Mouse (Mus musculus) forebrain, embryonic 14.5 days (tissue): ENCODE measurements around the gene Tnfaip8l2. TPM values are rescaled to one million over a fixed set of nuclear protein-coding genes. Genes with fewer than 3 reads are reported as not detected.
"Not testable (repeated sequence)": the region's sequence is repeated elsewhere in the genome, so short reads cannot be mapped to it uniquely, and the experiment has no call there.

Source experiments
- ATAC-seq: fragments of 200-750 bp; cut with Nextera tagmentation; 2 replicates; pipeline ENCODE4 v1.8.0; 2017; ENCODE audit warnings: mild to moderate bottlenecking, moderate library complexity
- DNase-seq: peaks from one replicate; pipeline ENCODE4 v3.0.0-alpha.2; 2015; ENCODE audit warnings: low spot score
- H3K27ac ChIP-seq: fragments of 300-500 bp; sonication (generic); 2 replicates; pipeline ENCODE4 v1.5.1; 2014; ENCODE audit warnings: low read depth, mild to moderate bottlenecking, control low read depth, low read length, moderate library complexity
- H3K27me3 ChIP-seq: fragments of 300-500 bp; sonication (generic); replicated peaks from 2 replicates; pipeline ENCODE4 v1.6.1; 2014; ENCODE audit warnings: low read length, control low read depth, mixed read lengths; ENCODE audit not compliant: control insufficient read depth, insufficient read depth
- H3K36me3 ChIP-seq: fragments of 300-500 bp; sonication (generic); 2 replicates; pipeline ENCODE4 v1.6.1; 2014; ENCODE audit warnings: low read length, control low read depth; ENCODE audit not compliant: control insufficient read depth, insufficient read depth
- H3K4me1 ChIP-seq: fragments of 300-500 bp; sonication (generic); 2 replicates; pipeline ENCODE4 v1.6.1; 2014; ENCODE audit warnings: antibody characterized with exemption, low read length, control low read depth; ENCODE audit not compliant: control insufficient read depth, insufficient read depth
- H3K4me2 ChIP-seq: fragments of 300-500 bp; sonication (generic); 2 replicates; pipeline ENCODE4 v1.6.1; 2014; ENCODE audit warnings: mild to moderate bottlenecking, control low read depth, low read length
- H3K4me3 ChIP-seq: fragments of 300-500 bp; sonication (generic); 2 replicates; pipeline ENCODE4 v1.5.1; 2014; ENCODE audit warnings: low read depth, low read length, control low read depth
- H3K9ac ChIP-seq: fragments of 300-500 bp; sonication (generic); 2 replicates; pipeline ENCODE4 v1.6.1; 2014; ENCODE audit warnings: mild to moderate bottlenecking, low read length, control low read depth, moderate library complexity
- H3K9me3 ChIP-seq: fragments of 300-500 bp; sonication (generic); replicated peaks from 2 replicates; pipeline ENCODE4 v1.6.1; 2016; ENCODE audit warnings: low read length, control low read depth, mixed read lengths; ENCODE audit not compliant: control insufficient read depth
- WGBS: fragments of 180-500 bp; shearing (Covaris S2); extraction: QIAGEN DNeasy Blood & Tissue Kit; methylation state at CpG from one replicate; pipeline ENCODE4 v1.1.7; 2014; 5-methylcytosine and 5-hydroxymethylcytosine counted together
- polyA plus RNA-seq: library from polyadenylated mRNA; unstranded; fragments of >200 nt; fragmentation: Nextera tagmentation; extraction: Ambion mirVana; gene quantifications from 2 replicates; pipeline ENCODE4 v1.2.1, GENCODE M21; 2014

Gene Tnfaip8l2
- polyA plus RNA-seq, 1 experiment from 2014 or later: 2.6 TPM

GRCm38 (mm10) chr3:95110911-95111726, 31.0 kb downstream of the Tnfaip8l2 start, which contains the start of gene Vps72:
Vps72 (plus strand) TSS chr3:95111022.
- ATAC-seq (peak; percentile 78), DNase-seq (peak; percentile 97)
- H3K27ac ChIP-seq: peak within 1 kb of the TSS; percentile 96
- H3K9ac ChIP-seq: peak within 1 kb of the TSS; percentile 82
- H3K4me1 ChIP-seq: peaks cover 8% of the 10 kb centered on the region
- no peaks in the 10 kb centered on the region for H3K9me3 ChIP-seq
- H3K4me3 ChIP-seq: peak within 1 kb of the TSS; percentile 67
- peaks cover 18% of the 10 kb centered on the region for H3K36me3 ChIP-seq
- WGBS: under 1% methylated on average over 53 of the region's 54 CpGs
- H3K27me3 ChIP-seq: no peaks in the 10 kb centered on the region
- peak within 1 kb of the TSS; percentile 48 for H3K4me2 ChIP-seq

- DNase-seq: peak; percentile 23
- Histone ChIP-seq H3K4me1 (peaks cover 18% of the 10 kb centered on the region), H3K9ac (no peak overlapping the region), H3K27ac (no peak overlapping the region), H3K36me3 (no peaks in the 10 kb centered on the region), H3K4me2 (no peak overlapping the region), H3K4me3 (no peak overlapping the region), H3K9me3 (no peaks in the 10 kb centered on the region), H3K27me3 (no peaks in the 10 kb centered on the region)
- WGBS: 66% methylated on average over 2 of the region's 2 CpGs
- no peak for ATAC-seq
Observed at GRCm38 (mm10) chr3:95107898-95108297, 34.3 kb downstream of the Tnfaip8l2 start.

GRCm38 (mm10) chr3:95107308-95107707, 34.9 kb downstream of the Tnfaip8l2 start:
- H3K27ac ChIP-seq, H3K27me3 ChIP-seq, H3K36me3 ChIP-seq, DNase-seq, H3K9me3 ChIP-seq, ATAC-seq: not testable (repeated sequence)
- Histone ChIP-seq H3K4me2 (peak overlapping the region; percentile 52), H3K9ac (0 out of 2 replicates have a peak overlapping the region, but pooled peaks have one; percentile 52), H3K4me1 (peaks cover 15% of the 10 kb centered on the region), H3K4me3 (peak overlapping the region; percentile 93)

GRCm38 (mm10) chr3:95106338-95107117, 35.6 kb downstream of the Tnfaip8l2 start, which contains the start of gene Pip5k1a:
Pip5k1a (minus strand) TSS chr3:95106930.
- peak within 1 kb of the TSS; percentile 76 for H3K27ac ChIP-seq
- peaks cover 10% of the 10 kb centered on the region for H3K4me1 ChIP-seq
- H3K4me3 ChIP-seq: peak within 1 kb of the TSS; percentile 93
- WGBS: under 1% methylated on average over 51 of the region's 51 CpGs
- H3K36me3 ChIP-seq: no peaks in the 10 kb centered on the region
- H3K9me3 ChIP-seq: no peaks in the 10 kb centered on the region
- ATAC-seq: peak; percentile 92
- H3K9ac ChIP-seq: peak within 1 kb of the TSS; percentile 92
- peak within 1 kb of the TSS; percentile 81 for H3K4me2 ChIP-seq
- DNase-seq: peak; percentile 100
- no peaks in the 10 kb centered on the region for H3K27me3 ChIP-seq

GRCm38 (mm10) chr3:95105586-95106337, 36.4 kb downstream of the Tnfaip8l2 start:
- no peaks in the 10 kb centered on the region for H3K9me3 ChIP-seq
- H3K4me2 ChIP-seq: peak overlapping the region; percentile 81
- no peaks in the 10 kb centered on the region for H3K27me3 ChIP-seq
- DNase-seq (peak; percentile 29), ATAC-seq (no peak)
- H3K36me3 ChIP-seq: 0 out of 2 replicates have a peak, but pooled peaks cover 5% of the 10 kb centered on the region
- peak overlapping the region; percentile 92 for H3K9ac ChIP-seq
- H3K4me1 ChIP-seq: peaks cover 10% of the 10 kb centered on the region
- WGBS: 1% methylated on average over 16 of the region's 16 CpGs
- H3K27ac ChIP-seq: peak overlapping the region; percentile 76
- peak overlapping the region; percentile 93 for H3K4me3 ChIP-seq

GRCm38 (mm10) chr3:95105121-95105520, 37.0 kb downstream of the Tnfaip8l2 start:
- H3K27ac ChIP-seq: no peak overlapping the region
- WGBS: 85% methylated on average over 4 of the region's 4 CpGs

GRCm38 (mm10) chr3:95100854-95101253, 41.3 kb downstream of the Tnfaip8l2 start:
- Histone ChIP-seq H3K4me1 (peaks cover 10% of the 10 kb centered on the region), H3K9ac (no peak overlapping the region), H3K27me3 (no peaks in the 10 kb centered on the region), H3K4me2 (no peak overlapping the region), H3K36me3 (peaks cover 14% of the 10 kb centered on the region; the same call in 1 of the 2 replicates), H3K27ac (no peak overlapping the region), H3K4me3 (no peak overlapping the region), H3K9me3 (no peaks in the 10 kb centered on the region)
- DNase-seq (no peak), ATAC-seq (no peak)
- 4% methylated on average over 2 of the region's 2 CpGs for WGBS

More at GRCm38 (mm10) chr3:95105121-95105520, 37.0 kb downstream of the Tnfaip8l2 start:
- ATAC-seq (no peak), DNase-seq (no peak)
- H3K9ac ChIP-seq: peak overlapping the region; percentile 92
- H3K27me3 ChIP-seq: no peaks in the 10 kb centered on the region
- 0 out of 2 replicates have a peak, but pooled peaks cover 6% of the 10 kb centered on the region for H3K36me3 ChIP-seq
- H3K4me1 ChIP-seq: peaks cover 10% of the 10 kb centered on the region
- H3K4me2 ChIP-seq: peak overlapping the region; percentile 81
- H3K9me3 ChIP-seq: no peaks in the 10 kb centered on the region
- peak overlapping the region; percentile 93 for H3K4me3 ChIP-seq
